Mouse (Mus musculus): ENCODE results near the gene Pik3c2g. TPM values are rescaled to one million over a fixed set of nuclear protein-coding genes. Genes with fewer than 3 reads are reported as not detected.

Gene Pik3c2g
- polyA plus RNA-seq, 1 experiment, result not detected

DNA sequence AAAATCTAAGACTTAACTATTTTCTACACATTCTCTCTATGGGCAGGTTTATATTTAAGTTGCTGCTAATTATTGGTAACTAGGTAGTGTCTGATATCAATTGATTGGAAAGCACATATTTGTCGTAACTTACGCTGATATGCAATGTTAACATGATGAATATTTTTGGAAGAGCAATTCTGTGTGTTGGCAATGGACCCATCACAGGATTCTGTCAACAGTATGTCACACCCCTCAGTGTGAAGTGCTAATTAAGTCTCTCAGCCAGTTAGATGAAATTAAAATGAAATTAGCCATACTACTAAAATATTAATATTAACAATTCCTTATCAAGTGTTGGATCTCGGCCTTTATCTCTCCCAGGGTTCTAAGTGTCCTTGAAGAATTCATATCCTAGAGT lies 251.7 kb downstream of the Pik3c2g start:
- H3K36me3 ChIP-seq (ENCODE audit: control insufficient read depth, insufficient read depth), result no peaks in the 10 kb centered on the region
- H3K4me2 ChIP-seq (ENCODE audit: low read depth), result no peak overlapping the region
- H3K4me3 ChIP-seq, result no peak overlapping the region
- no peaks in the 10 kb centered on the region for H3K79me2 ChIP-seq (ENCODE audit: control insufficient read depth, insufficient read depth)
- no peak for TF ChIP-seq TCF12 (IDR thresholded peaks at IDR 0.05; ENCODE audit: insufficient read depth, poor library complexity, severe bottlenecking)
- TF ChIP-seq SRF (IDR thresholded peaks at IDR 0.05; ENCODE audit: control insufficient read depth, insufficient read length, low read depth), result no peak
- no peak for TF ChIP-seq MYOD1 (IDR thresholded peaks at IDR 0.05; ENCODE audit: control insufficient read depth in 1 of 3, insufficient read length in 2 of 3, low read depth in 2 of 3)
- no peak for TF ChIP-seq MYOG (IDR thresholded peaks at IDR 0.05; ENCODE audit: control insufficient read depth in 1 of 3, insufficient read depth in 1 of 3, insufficient read length in 2 of 3, low read depth in 2 of 3)
- TF ChIP-seq REST (IDR thresholded peaks at IDR 0.05; ENCODE audit: insufficient read depth, insufficient read length), result no peak
- H3ac ChIP-seq (ENCODE audit: control insufficient read depth, insufficient read length), result no peak overlapping the region
- H3K27me3 ChIP-seq (ENCODE audit: control insufficient read depth, insufficient read depth, insufficient read length), result no peaks in the 10 kb centered on the region

DNA sequence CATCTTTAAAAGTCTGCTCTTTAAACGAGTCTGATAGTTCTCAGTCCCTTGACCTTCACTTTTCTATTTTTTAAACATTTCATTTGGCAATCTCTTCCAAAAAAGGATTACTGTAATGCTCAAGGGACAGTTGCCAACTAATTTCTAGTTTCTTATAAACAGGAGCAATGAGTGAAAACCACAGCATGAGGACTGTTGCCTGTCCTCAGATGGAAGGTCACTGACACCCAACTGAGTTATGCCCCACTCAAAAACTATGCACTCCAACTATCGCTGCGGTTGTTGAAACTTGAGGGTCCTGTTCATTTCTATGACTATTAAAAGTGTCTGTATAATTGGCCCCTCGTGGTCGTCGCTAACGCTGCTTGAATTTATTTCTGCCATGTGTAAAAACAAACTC lies 252.9 kb downstream of the Pik3c2g start:
- H3ac ChIP-seq (ENCODE audit: control insufficient read depth, insufficient read length), result no peak overlapping the region
- no peaks in the 10 kb centered on the region for H3K36me3 ChIP-seq (ENCODE audit: control insufficient read depth, insufficient read depth)
- TF ChIP-seq E2F4 (IDR thresholded peaks at IDR 0.05; ENCODE audit: insufficient read depth) (no peak), POLR2A (IDR thresholded peaks at IDR 0.05; ENCODE audit: insufficient read length, low read depth) (no peak), POLR2AphosphoS2 (IDR thresholded peaks at IDR 0.05; ENCODE audit: insufficient read length, low read depth) (no peak), USF1 (IDR thresholded peaks at IDR 0.05; ENCODE audit: low read depth) (no peak), TCF12 (IDR thresholded peaks at IDR 0.05; ENCODE audit: insufficient read depth, poor library complexity, severe bottlenecking) (no peak), SRF (IDR thresholded peaks at IDR 0.05; ENCODE audit: control insufficient read depth, insufficient read length, low read depth) (no peak), TCF3 (IDR thresholded peaks at IDR 0.05; ENCODE audit: insufficient read length, low read depth) (no peak), CEBPB (IDR thresholded peaks at IDR 0.05; ENCODE audit: insufficient read depth, poor library complexity, severe bottlenecking) (no peak), MYOD1 (IDR thresholded peaks at IDR 0.05; ENCODE audit: control insufficient read depth in 1 of 3, insufficient read length in 2 of 3, low read depth in 2 of 3) (no peak), MYOG (IDR thresholded peaks at IDR 0.05; ENCODE audit: control insufficient read depth in 1 of 3, insufficient read depth in 1 of 3, insufficient read length in 2 of 3, low read depth in 2 of 3) (no peak), MAX (IDR thresholded peaks at IDR 0.05; ENCODE audit: low read depth) (no peak), REST (IDR thresholded peaks at IDR 0.05; ENCODE audit: insufficient read depth, insufficient read length) (no peak)
- no peaks in the 10 kb centered on the region for H3K79me2 ChIP-seq (ENCODE audit: control insufficient read depth, insufficient read depth)
- H3K4me3 ChIP-seq, result no peak overlapping the region
- no peak overlapping the region for H3K4me2 ChIP-seq (ENCODE audit: low read depth)
- H3K27me3 ChIP-seq (ENCODE audit: control insufficient read depth, insufficient read depth, insufficient read length), result no peaks in the 10 kb centered on the region

DNA sequence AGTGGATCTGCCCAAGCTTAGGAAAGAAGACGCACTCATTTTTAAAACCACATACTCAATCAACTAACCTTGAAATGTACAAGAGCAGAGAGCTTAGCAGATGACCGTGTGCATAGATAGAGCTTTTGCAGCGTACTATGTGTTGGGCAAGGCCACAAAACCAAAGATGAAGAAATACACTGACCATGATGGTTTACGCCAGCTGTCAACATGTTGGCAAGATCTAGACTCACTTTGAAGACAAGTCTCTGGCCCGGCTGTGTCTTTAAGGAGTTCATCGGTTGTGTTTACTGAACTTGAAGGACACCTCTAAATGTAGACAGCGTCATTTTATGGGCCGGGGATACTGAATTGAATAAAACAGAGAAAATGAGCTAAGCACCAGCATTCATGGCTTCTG lies 254.3 kb downstream of the Pik3c2g start:
- Histone ChIP-seq H3K4me2 (ENCODE audit: low read depth) (no peak overlapping the region), H3ac (ENCODE audit: control insufficient read depth, insufficient read length) (no peak overlapping the region), H3K79me2 (ENCODE audit: control insufficient read depth, insufficient read depth) (no peaks in the 10 kb centered on the region), H3K4me3 (no peak overlapping the region), H3K27me3 (ENCODE audit: control insufficient read depth, insufficient read depth, insufficient read length) (no peaks in the 10 kb centered on the region), H3K36me3 (ENCODE audit: control insufficient read depth, insufficient read depth) (no peaks in the 10 kb centered on the region)
- no peak for TF ChIP-seq MAX (IDR thresholded peaks at IDR 0.05; ENCODE audit: low read depth)
- TF ChIP-seq USF1 (IDR thresholded peaks at IDR 0.05; ENCODE audit: low read depth), result no peak
- no peak for TF ChIP-seq CEBPB (IDR thresholded peaks at IDR 0.05; ENCODE audit: insufficient read depth, poor library complexity, severe bottlenecking)
- TF ChIP-seq TCF12 (IDR thresholded peaks at IDR 0.05; ENCODE audit: insufficient read depth, poor library complexity, severe bottlenecking), result no peak
- no peak for TF ChIP-seq TCF3 (IDR thresholded peaks at IDR 0.05; ENCODE audit: insufficient read length, low read depth)
- no peak for TF ChIP-seq MYOD1 (IDR thresholded peaks at IDR 0.05; ENCODE audit: control insufficient read depth in 1 of 3, insufficient read length in 2 of 3, low read depth in 2 of 3)
- no peak for TF ChIP-seq REST (IDR thresholded peaks at IDR 0.05; ENCODE audit: insufficient read depth, insufficient read length)
- TF ChIP-seq POLR2AphosphoS2 (IDR thresholded peaks at IDR 0.05; ENCODE audit: insufficient read length, low read depth), result no peak
- no peak for TF ChIP-seq MYOG (IDR thresholded peaks at IDR 0.05; ENCODE audit: control insufficient read depth in 1 of 3, insufficient read depth in 1 of 3, insufficient read length in 2 of 3, low read depth in 2 of 3)
- no peak for TF ChIP-seq E2F4 (IDR thresholded peaks at IDR 0.05; ENCODE audit: insufficient read depth)
- no peak for TF ChIP-seq POLR2A (IDR thresholded peaks at IDR 0.05; ENCODE audit: insufficient read length, low read depth)
- TF ChIP-seq SRF (IDR thresholded peaks at IDR 0.05; ENCODE audit: control insufficient read depth, insufficient read length, low read depth), result no peak

DNA sequence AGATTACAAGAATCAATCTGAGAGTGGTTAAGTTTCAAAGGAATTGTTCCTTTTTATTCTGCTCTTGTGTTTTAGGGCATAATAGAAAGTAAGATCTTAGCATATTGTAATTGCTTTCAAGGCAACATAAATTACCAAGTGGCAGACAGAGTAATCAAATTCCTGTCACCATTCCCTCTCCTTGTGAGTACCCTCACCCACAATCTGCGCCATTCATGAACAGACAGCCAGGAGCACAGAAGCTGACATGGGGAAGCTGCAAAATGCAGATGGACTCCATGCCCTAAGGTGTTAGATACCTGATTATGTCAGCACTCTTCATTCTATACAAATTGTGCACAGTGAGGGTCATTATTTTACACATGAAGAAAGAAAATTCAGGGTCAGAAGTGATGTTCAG lies 255.6 kb downstream of the Pik3c2g start:
- Histone ChIP-seq H3K79me2 (ENCODE audit: control insufficient read depth, insufficient read depth) (no peaks in the 10 kb centered on the region), H3ac (ENCODE audit: control insufficient read depth, insufficient read length) (no peak overlapping the region), H3K27me3 (ENCODE audit: control insufficient read depth, insufficient read depth, insufficient read length) (no peaks in the 10 kb centered on the region), H3K4me3 (no peak overlapping the region), H3K36me3 (ENCODE audit: control insufficient read depth, insufficient read depth) (no peaks in the 10 kb centered on the region), H3K4me2 (ENCODE audit: low read depth) (no peak overlapping the region)
- TF ChIP-seq MYOD1 (IDR thresholded peaks at IDR 0.05; ENCODE audit: control insufficient read depth in 1 of 3, insufficient read length in 2 of 3, low read depth in 2 of 3), result no peak
- no peak for TF ChIP-seq POLR2AphosphoS2 (IDR thresholded peaks at IDR 0.05; ENCODE audit: insufficient read length, low read depth)
- no peak for TF ChIP-seq TCF12 (IDR thresholded peaks at IDR 0.05; ENCODE audit: insufficient read depth, poor library complexity, severe bottlenecking)
- no peak for TF ChIP-seq MAX (IDR thresholded peaks at IDR 0.05; ENCODE audit: low read depth)
- no peak for TF ChIP-seq POLR2A (IDR thresholded peaks at IDR 0.05; ENCODE audit: insufficient read length, low read depth)
- TF ChIP-seq USF1 (IDR thresholded peaks at IDR 0.05; ENCODE audit: low read depth), result no peak
- no peak for TF ChIP-seq SRF (IDR thresholded peaks at IDR 0.05; ENCODE audit: control insufficient read depth, insufficient read length, low read depth)

DNA sequence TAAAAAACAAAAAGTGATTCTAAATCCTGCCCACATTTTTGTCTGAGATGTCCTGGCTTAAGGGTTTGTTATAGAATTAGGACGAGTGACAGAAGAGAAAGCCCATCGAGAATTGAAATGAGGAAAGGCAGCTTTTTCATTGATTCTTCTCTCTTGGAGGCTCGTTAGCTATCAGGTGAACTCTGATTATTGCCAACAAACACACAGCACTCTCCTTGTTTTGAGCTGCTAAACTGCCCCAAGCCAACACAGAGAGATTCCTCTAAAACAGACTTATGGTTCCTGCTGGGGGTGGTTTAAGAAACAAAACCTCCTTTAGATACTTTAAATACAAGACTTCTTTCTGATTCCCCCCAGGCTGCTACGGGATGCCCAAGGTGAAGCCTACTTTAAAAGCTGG lies 256.5 kb downstream of the Pik3c2g start:
- no peaks in the 10 kb centered on the region for H3K27me3 ChIP-seq (ENCODE audit: control insufficient read depth, insufficient read depth, insufficient read length)
- no peak overlapping the region for H3K4me2 ChIP-seq (ENCODE audit: low read depth)
- no peaks in the 10 kb centered on the region for H3K79me2 ChIP-seq (ENCODE audit: control insufficient read depth, insufficient read depth)
- no peak overlapping the region for H3ac ChIP-seq (ENCODE audit: control insufficient read depth, insufficient read length)
- no peak overlapping the region for H3K4me3 ChIP-seq
- H3K36me3 ChIP-seq (ENCODE audit: control insufficient read depth, insufficient read depth), result no peaks in the 10 kb centered on the region
- TF ChIP-seq TCF3 (IDR thresholded peaks at IDR 0.05; ENCODE audit: insufficient read length, low read depth) (no peak), POLR2AphosphoS2 (IDR thresholded peaks at IDR 0.05; ENCODE audit: insufficient read length, low read depth) (no peak), CEBPB (IDR thresholded peaks at IDR 0.05; ENCODE audit: insufficient read depth, poor library complexity, severe bottlenecking) (no peak), POLR2A (IDR thresholded peaks at IDR 0.05; ENCODE audit: insufficient read length, low read depth) (no peak), REST (IDR thresholded peaks at IDR 0.05; ENCODE audit: insufficient read depth, insufficient read length) (no peak), USF1 (IDR thresholded peaks at IDR 0.05; ENCODE audit: low read depth) (no peak), SRF (IDR thresholded peaks at IDR 0.05; ENCODE audit: control insufficient read depth, insufficient read length, low read depth) (no peak), MYOG (IDR thresholded peaks at IDR 0.05; ENCODE audit: control insufficient read depth in 1 of 3, insufficient read depth in 1 of 3, insufficient read length in 2 of 3, low read depth in 2 of 3) (no peak), MYOD1 (IDR thresholded peaks at IDR 0.05; ENCODE audit: control insufficient read depth in 1 of 3, insufficient read length in 2 of 3, low read depth in 2 of 3) (no peak), E2F4 (IDR thresholded peaks at IDR 0.05; ENCODE audit: insufficient read depth) (no peak), TCF12 (IDR thresholded peaks at IDR 0.05; ENCODE audit: insufficient read depth, poor library complexity, severe bottlenecking) (no peak), MAX (IDR thresholded peaks at IDR 0.05; ENCODE audit: low read depth) (no peak)
